ENCODE assay signal across 10 mouse cellular contexts in the genomic region with DNA sequence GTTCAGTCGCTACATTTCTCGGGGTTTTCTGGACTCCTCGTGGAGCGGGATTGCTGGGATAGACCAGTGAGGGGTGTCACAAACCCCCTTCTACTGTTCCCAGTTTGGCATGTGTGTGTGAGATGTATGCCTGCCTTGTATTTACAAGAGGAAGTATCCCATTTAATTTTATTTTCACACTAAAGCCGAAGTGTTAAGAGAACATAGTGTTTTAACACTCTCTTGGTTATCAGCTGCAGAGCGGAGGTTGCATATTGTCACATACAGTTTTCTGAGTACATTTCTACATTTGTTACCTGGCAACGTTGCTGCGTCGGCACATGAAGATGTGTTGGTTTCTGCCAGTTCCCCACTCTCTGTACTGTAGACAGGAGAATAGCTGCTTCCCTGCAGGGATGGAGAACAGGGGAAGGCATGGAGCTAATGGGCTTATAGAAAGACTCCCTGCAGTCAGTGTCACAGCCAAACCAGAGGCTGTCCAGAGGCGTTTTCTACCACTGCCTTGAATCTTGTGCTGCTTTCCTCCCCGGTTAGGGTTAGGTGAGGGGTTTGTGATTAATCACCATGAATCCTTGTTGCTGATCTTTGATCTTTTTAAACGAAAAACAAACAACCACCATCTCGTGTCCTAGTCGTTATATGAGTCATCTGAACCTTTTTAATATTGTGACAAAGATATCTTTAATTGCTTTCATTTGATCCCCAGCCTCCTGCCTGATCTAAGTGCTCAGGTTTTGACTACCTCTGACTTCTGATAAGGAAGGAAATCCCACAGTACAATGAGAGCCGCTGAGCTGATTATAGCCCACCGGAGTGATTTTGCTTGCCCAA.
DNase-seq lines count a peak whose midpoint lies in the region; ATAC-seq and TF ChIP-seq lines count a peak whose summit lies in the region.
"Had no signal": no experiment of that assay in that cellular context is flagged by ENCODE, and none has a peak within 500 bp of the region (broad histone marks: within the 10 kb centered on the region; RNA-seq: fewer than 3 reads in every experiment).

No protein-coding gene starts in this region.

- no peaks in the 10 kb centered on the region for H3K27me3 ChIP-seq in kidney, adult 2 months (replicated peaks; ENCODE audit: control insufficient read depth, insufficient read depth, low read length)
- H3K27me3 ChIP-seq in kidney, embryonic 15.5 days: no peaks in the 10 kb centered on the region
- no peaks in the 10 kb centered on the region for H3K27me3 ChIP-seq in midbrain, postnatal 0 days (ENCODE audit: insufficient read depth, low read length)
- H3K27me3 ChIP-seq: embryonic facial prominence, embryonic 13.5 days had no signal

- peaks cover 50% of the 10 kb centered on the region for H3K4me1 ChIP-seq in kidney, adult 2 months (ENCODE audit: control insufficient read depth, insufficient read depth, low read length)
- H3K4me1 ChIP-seq in kidney, embryonic 15.5 days: peaks cover 49% of the 10 kb centered on the region
- peaks cover 18% of the 10 kb centered on the region for H3K4me1 ChIP-seq in midbrain, postnatal 0 days (ENCODE audit: insufficient read depth, low read length)

- no peak overlapping the region for H3K4me3 ChIP-seq in kidney, adult 2 months (ENCODE audit: insufficient read depth, low read depth, low read length)
- no peak overlapping the region for H3K4me3 ChIP-seq in kidney, embryonic 15.5 days (replicated peaks)
- no peak overlapping the region for H3K4me3 ChIP-seq in midbrain, postnatal 0 days (ENCODE audit: low read depth, low read length)
- H3K4me3 ChIP-seq: embryonic facial prominence, embryonic 13.5 days; myocyte had no signal

- no peaks in the 10 kb centered on the region for H3K9me3 ChIP-seq in kidney, embryonic 15.5 days (replicated peaks)
- H3K9me3 ChIP-seq in midbrain, postnatal 0 days (ENCODE audit: low read length): no peaks in the 10 kb centered on the region
- H3K9me3 ChIP-seq: embryonic facial prominence, embryonic 13.5 days had no signal

- no peaks in the 10 kb centered on the region for H3K36me3 ChIP-seq in kidney, adult 2 months (ENCODE audit: control insufficient read depth, insufficient read depth, low read length)
- H3K36me3 ChIP-seq in kidney, embryonic 15.5 days: peaks cover 6% of the 10 kb centered on the region; the same call in 1 of the 2 replicates
- H3K36me3 ChIP-seq in midbrain, postnatal 0 days (ENCODE audit: insufficient read depth, low read length): no peaks in the 10 kb centered on the region
- H3K36me3 ChIP-seq: embryonic facial prominence, embryonic 13.5 days had no signal

- DNase-seq in kidney, adult 2 months: no peak
- DNase-seq in brain, embryonic 14.5 days (ENCODE audit: low read depth): peak; percentile 70
- peak; percentile 60 to 78 for DNase-seq in frontal cortex, postnatal 36 days (ENCODE audit: low spot score in 2 of 2)
- peak; percentile 50 for DNase-seq in midbrain, postnatal 0 days (ENCODE audit: low spot score)
- no peak for DNase-seq in thymus, postnatal 25 days
- no peak for DNase-seq in gastrocnemius, postnatal 4 days (ENCODE audit: low spot score in 2 of 2)
- DNase-seq: spleen, adult 18-20 months had no signal

- H3K9ac ChIP-seq in kidney, embryonic 15.5 days: no peak overlapping the region
- H3K9ac ChIP-seq in midbrain, postnatal 0 days (replicated peaks; ENCODE audit: low read length, poor library complexity, severe bottlenecking): no peak overlapping the region
- H3K9ac ChIP-seq: embryonic facial prominence, embryonic 13.5 days had no signal

- no peak for ATAC-seq in kidney, embryonic 15.5 days (replicated peaks; ENCODE audit: low FRiP score)
- 0 out of 2 replicates have a peak, but pooled peaks have one; percentile 38 for ATAC-seq in midbrain, postnatal 0 days (ENCODE audit: low FRiP score)

- TF ChIP-seq CTCF in kidney, adult 2 months (conservative IDR thresholded peaks at IDR 0.05; ENCODE audit: insufficient read depth, insufficient read length, low read depth, low read length): no peak
- no peak for TF ChIP-seq CTCF in brain, embryonic 14.5 days (IDR thresholded peaks at IDR 0.05; ENCODE audit: borderline replicate concordance, extremely low read depth, insufficient read depth, insufficient read length)
- TF ChIP-seq CTCF in midbrain, postnatal 0 days (IDR thresholded peaks at IDR 0.05): no peak

- H3K27ac ChIP-seq in kidney, adult 2 months (ENCODE audit: insufficient read depth, low read depth, low read length): peak overlapping the region; percentile 96; the same call in 1 of the 2 replicates
- no peak overlapping the region for H3K27ac ChIP-seq in kidney, embryonic 15.5 days
- H3K27ac ChIP-seq in midbrain, postnatal 0 days (ENCODE audit: low read depth, low read length): no peak overlapping the region

- H3K4me2 ChIP-seq in kidney, embryonic 15.5 days: no peak overlapping the region
- no peak overlapping the region for H3K4me2 ChIP-seq in midbrain, postnatal 0 days (ENCODE audit: low read depth, low read length, poor library complexity, severe bottlenecking)
- H3K4me2 ChIP-seq: embryonic facial prominence, embryonic 13.5 days had no signal

- 78% methylated on average over 16 of the region's 16 CpGs for WGBS in kidney, adult 2 months
- WGBS in kidney, embryonic 15.5 days: 73% methylated on average over 16 of the region's 16 CpGs
- WGBS in midbrain, postnatal 0 days: 41% methylated on average over 16 of the region's 16 CpGs

- TF ChIP-seq POLR2A in kidney, adult 2 months (IDR thresholded peaks at IDR 0.05; ENCODE audit: low read depth, low read length): no peak
- TF ChIP-seq POLR2A in brain, embryonic 14.5 days (IDR thresholded peaks at IDR 0.05; ENCODE audit: borderline replicate concordance, extremely low read depth, insufficient read depth, insufficient read length, poor library complexity, severe bottlenecking): no peak

Comparison
In these comparisons a context has a peak if more than half of its experiments do, and no peak if none do; other contexts are left out.
1. DNase-seq: peak in brain, embryonic 14.5 days (single experiment), frontal cortex, postnatal 36 days (2 of 2) and midbrain, postnatal 0 days (single experiment); none in kidney, adult 2 months (single experiment), thymus, postnatal 25 days (single experiment) and gastrocnemius, postnatal 4 days (0 of 2).